Mouse (Mus musculus): ENCODE measurements around the gene Kdelr1. TPM values are rescaled to one million over a fixed set of nuclear protein-coding genes. Genes with fewer than 3 reads are reported as not detected.

The Kdelr1 gene
- 10 to 100 TPM; 73.5 to 74.7 TPM for total RNA-seq (2021)
- long read RNA-seq, experiment 1, transcript Kdelr1-201 (5 exons, 1,599 nt): major isoform, 6 of 8 reads
- long read RNA-seq, experiment 1, partial matches to known transcripts: 0 of 8 reads
- long read RNA-seq, experiment 1, other reads (novel, unspliced or antisense): 2 of 8 reads
- long read RNA-seq, experiment 2, transcript Kdelr1-201 (5 exons, 1,599 nt): major isoform, 9 of 12 reads
- long read RNA-seq, experiment 2, partial matches to known transcripts: 0 of 12 reads
- long read RNA-seq, experiment 2, other reads (novel, unspliced or antisense): 3 of 12 reads

GRCm38 (mm10) chr7:45872624-45873023 lies at the start of gene Kdelr1:
Gene Kdelr1, plus strand, starts transcription at chr7:45872772.
- peak; percentile 90 for DNase-seq

- no peak for DNase-seq
These were observed 48.0 kb upstream of the Kdelr1 start, which contains the start of gene Kcnj14 for GRCm38 (mm10) chr7:45824598-45824997. Gene Kcnj14, minus strand, starts transcription at chr7:45824782.

GRCm38 (mm10) chr7:45826631-45827030 lies 45.9 kb upstream of the Kdelr1 start:
- DNase-seq: no peak

DNA sequence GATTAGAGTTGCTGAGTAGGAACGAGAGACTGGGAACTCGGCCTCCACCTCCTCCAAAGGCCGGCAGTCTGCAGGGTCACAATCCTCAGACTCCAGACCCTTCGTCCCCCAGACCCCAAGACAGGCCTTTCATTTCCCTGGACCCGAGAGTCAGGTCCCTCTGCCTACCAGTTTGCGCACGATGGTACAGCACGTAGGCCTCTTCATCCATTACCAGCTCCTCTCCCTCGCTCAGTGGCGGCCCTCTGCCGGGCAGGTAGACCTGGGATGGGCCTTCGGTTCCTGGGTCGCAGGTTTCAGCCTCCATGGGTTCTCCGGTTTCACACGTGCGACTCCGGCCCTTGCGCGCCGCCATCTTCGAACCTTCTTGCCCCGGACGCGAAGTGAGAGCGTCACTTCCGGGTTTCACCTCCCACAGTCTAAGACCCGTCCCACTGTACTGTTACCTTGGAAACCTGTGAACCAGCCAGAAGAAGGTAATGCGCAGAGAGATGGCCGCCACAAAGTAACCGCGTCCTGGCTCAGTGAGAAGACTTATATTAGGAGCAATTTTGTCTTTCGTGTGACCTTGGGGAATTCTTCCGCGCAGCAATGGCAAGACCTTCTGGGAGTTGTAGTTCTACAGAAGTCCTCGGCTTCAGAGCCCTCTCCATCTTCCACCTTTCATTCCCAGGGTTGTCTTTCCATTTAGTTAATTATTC lies 42.0 kb upstream of the Kdelr1 start, which contains the start of gene Grwd1:
TSS of gene Grwd1 (minus strand) at position 518 of the 701 bp plus-strand sequence.
- peak; percentile 77 for DNase-seq

DNA sequence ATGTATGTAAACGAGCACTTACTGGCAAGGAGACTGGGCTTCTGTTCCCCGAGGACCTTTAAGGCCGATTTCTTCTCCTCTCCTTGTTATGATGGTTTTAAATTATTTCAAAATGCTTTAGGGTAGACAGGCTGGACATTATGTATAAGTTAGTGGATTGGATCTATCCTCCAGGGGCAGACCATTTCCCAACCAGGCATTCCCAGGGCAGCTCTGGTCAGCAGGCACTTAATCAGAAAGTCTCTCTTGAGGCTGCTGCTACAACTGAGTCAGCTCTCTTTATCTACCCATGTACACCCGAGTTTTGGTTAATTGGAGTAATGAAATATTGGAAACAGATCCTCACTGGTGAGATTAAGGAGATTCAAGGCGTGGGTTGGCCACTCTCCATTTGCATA lies 41.4 kb upstream of the Kdelr1 start:
- DNase-seq: no peak

DNA sequence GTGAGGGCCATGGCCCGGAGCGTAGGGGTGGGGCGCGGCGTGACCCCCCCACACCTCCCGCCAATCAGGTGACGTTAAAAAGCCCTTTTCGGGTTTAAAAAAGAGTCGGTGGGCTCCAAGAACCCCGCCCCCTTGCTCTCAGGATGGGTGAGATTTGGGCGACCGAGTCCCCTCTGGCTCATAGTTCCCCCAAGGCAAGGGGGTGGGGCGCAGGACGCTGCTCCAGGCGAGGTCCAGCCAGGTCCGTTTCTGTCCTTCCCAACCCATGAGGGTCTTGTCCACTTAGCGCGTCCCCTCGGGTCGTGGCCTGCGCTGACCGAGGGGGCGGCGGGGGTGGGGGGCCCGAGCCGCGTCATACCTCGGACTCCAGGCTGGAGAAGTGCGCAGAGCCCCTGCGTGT lies 40.1 kb upstream of the Kdelr1 start:
- no peak for DNase-seq

GRCm38 (mm10) chr7:45833148-45833790 lies 39.3 kb upstream of the Kdelr1 start:
- no peak for DNase-seq

GRCm38 (mm10) chr7:45833924-45834323 lies 38.6 kb upstream of the Kdelr1 start:
- no peak for DNase-seq

GRCm38 (mm10) chr7:45842950-45843744 lies 29.4 kb upstream of the Kdelr1 start:
- no peak for DNase-seq

- DNase-seq: no peak
These were observed 24.0 kb upstream of the Kdelr1 start for GRCm38 (mm10) chr7:45848447-45849027.

- no peak for DNase-seq
These were observed 21.9 kb upstream of the Kdelr1 start for GRCm38 (mm10) chr7:45850661-45851060.

DNA sequence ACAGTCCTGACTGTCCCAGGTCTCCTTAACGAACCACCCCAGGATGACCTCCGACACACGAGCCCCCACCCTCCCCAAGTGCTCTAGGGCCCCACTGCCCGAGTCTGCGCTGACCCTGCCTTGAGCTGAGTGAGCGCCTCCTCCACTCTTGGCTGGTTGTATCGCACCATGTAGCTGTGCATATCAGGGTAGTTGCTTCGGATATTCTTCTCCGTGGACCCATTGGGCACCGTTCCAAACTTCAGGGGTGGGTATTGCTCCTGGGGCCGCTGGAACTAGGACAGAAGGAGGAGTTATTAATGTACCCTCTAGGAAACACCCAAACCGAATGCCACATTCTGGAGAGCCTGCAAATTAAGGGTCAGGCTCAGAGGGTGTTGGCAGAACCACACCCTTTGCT lies 19.5 kb upstream of the Kdelr1 start:
- no peak for DNase-seq

- no peak for DNase-seq
These were observed 15.3 kb upstream of the Kdelr1 start for GRCm38 (mm10) chr7:45856950-45857901.

DNA sequence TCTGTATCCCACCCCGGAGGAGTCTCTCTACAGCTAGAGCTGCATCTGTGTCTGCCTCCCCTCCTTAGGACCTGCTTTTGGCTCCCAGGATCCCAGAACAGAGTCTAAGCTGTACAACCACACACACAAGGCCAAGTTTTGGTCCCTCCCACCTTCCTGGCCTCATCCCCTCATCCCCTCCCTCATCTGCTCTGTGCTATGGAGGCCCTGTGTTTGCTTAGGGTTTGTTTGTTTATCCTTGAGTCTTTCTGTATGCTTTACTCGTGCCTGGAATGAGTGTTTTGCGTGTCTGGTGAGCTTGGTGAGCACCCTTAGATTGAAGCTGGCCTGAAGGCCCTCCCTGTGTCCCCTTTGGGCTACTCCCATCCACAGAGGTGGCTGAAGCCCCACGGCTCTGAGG lies 13.6 kb upstream of the Kdelr1 start:
- DNase-seq: no peak

GRCm38 (mm10) chr7:45862804-45863203 lies 9.8 kb upstream of the Kdelr1 start:
- DNase-seq: no peak

DNA sequence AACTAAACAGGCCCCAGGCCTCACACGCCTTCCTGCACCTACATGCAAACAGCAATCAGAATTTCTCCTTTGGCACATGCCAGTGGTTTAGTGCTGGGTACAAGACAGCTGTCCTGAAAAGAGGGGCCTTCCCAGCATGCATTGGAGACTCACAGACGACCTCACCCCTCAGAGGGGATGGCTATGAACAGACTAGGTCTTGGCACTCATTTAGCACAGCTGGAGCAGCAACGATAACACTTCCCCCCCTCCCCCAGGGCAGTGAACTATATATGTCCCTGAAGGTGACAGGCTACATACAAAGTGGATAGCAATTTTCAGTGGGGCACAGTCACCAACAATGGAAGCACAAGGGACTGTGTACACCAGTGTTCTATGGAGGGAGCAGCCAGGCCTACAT lies 8.1 kb upstream of the Kdelr1 start:
- no peak for DNase-seq

GRCm38 (mm10) chr7:45865925-45866910 lies 6.4 kb upstream of the Kdelr1 start:
- peak; percentile 95 for DNase-seq

GRCm38 (mm10) chr7:45867871-45868270 lies 4.7 kb upstream of the Kdelr1 start:
- no peak for DNase-seq

DNA sequence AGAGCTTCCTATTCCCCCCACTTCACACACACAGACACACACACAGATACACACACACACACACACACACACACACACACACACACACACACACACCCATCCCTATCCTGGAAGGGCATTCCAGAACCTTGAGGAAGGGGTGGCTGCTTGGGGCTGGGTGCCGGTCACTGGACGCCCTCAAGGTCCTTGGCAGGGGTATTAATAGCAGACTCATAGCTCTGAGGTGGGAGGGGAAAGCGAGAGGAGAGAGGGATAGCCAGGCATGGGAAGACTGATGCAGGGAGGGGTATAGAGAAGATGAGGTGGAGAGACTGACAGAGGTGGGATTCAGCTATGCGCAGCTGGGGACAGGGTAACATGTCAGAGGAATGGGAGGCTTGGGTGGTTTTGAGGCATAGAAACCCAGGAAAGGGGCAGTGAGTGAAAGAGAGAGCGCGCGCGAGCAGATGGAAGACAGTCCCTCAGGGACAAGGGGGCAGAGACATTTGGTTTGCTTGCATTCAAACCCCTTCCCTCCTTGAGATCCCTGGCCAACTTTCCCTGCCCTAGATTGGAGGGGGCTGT lies 3.4 kb upstream of the Kdelr1 start:
- no peak for DNase-seq

Data from gastrocnemius, postnatal 10 days (tissue).